Mouse (Mus musculus) activated CD4-positive, CD25-positive, alpha-beta regulatory T cell, adult 4 months (primary cell): Measurements from ENCODE around the gene Emilin2. TPM values are rescaled to one million over a fixed set of nuclear protein-coding genes. Genes with fewer than 3 reads are reported as not detected.
"Not testable (repeated sequence)": the region's sequence is repeated elsewhere in the genome, so short reads cannot be mapped to it uniquely, and the experiment has no call there.

Experiments used
- ATAC-seq: one replicate; pipeline ENCODE4 v1.8.0; 2017
- polyA plus RNA-seq, 2 experiments: library from polyadenylated mRNA; unstranded; fragments of 100-300 nt; shearing (Covaris generic); gene quantifications; one replicate each; pipeline ENCODE4 v1.2.1; 2017

Emilin2 gene
- under 1 TPM in 1 of 2 experiments, not detected in 1; 0.11 TPM for polyA plus RNA-seq

DNA sequence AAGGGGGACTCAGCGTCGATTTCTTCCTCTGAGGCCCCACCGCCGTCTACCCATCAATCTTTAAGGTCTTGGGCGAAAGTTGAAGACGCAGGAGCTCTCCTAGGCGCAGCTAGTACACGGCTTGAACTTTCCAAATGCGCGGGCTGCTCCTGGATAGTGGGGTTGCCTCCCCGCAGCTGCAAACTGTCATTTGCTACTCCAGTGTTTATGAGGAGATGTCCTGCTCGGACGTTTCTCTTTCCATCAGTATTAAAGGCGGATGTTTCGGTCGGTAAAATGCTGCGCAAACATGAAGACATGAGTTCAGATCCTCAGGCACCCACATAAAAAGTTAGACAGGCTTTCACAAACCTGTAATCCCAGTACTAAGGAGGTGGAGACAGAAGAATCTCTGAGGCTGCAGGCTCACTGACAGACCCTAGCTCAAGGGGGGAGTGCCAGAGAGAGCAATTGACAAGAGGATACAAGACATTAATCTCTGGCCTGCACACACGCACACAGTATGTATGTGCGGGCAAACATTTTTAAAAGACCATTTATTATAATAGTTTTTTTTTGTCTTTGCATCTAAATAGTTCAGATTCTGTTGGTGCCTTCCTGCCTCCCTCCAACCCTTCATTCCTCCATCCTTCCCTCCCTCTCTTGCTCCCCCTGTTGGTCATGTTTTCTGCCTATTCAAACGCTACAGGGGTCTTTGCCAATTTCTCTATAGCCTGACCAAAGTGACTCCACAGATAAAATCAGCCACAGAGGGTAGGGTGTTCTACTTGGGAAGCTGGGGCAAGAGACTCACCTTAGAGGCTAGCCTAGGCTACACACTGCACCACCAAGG lies at the start of gene Emilin2:
Emilin2 (minus strand) TSS at position 639 of the 832 bp plus-strand sequence.
- no peak for ATAC-seq

DNA sequence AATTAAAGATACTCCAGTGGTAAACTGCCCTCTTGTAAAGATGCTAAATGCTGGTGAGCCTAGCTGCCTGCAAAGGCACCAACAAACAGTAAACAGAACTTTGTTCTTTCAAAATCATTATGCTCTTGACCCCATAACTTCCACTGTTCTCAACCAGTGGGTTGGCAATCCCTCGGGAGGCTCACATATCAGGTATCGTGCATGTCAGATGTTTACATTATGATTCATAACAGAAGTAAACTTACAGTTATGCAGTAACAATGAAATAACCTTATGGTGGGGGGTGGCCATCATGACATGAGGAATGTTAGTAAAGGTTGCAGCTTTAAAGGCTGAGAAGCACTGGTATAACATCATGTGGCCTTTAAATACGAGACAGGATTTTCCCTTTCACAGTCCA lies 43.7 kb upstream of the Emilin2 start:
- ATAC-seq = no peak

DNA sequence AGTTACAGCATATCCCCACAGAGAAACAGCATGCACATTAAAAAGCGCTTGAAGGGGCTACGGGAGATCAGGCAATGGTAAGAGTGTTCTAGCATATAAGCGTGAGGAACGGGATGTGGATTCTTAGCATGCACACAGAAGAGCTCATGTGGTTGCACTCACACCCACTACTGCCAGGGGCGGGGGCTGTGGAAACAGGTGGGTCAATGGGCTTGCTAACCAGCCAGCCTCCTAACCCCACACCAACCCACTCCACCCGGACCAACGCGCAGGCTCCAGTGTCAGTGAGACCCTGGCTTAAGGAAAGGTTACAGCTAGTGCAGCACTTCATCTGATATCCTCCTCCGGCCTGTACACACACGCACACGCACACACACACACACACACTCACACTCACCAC lies 42.4 kb upstream of the Emilin2 start:
- ATAC-seq = no peak

DNA sequence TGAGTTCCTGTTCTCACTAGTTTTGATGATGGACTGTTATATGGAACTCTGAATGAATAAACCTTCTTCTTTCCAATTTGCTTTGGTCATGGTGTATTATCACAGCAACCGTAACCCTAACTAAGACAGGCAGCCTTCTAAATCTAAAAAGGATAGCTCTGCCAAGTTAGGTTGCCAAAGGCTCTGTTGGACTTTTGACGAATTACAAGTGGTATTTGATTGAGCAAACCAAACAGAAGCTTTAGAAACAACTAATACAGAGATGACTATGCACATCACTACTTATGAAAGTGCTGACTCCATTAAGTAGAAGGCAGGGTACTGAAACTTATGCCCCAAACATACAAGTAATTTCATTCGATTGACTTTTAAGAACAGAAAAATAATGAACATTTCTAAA lies 36.4 kb upstream of the Emilin2 start:
- ATAC-seq = no peak

DNA sequence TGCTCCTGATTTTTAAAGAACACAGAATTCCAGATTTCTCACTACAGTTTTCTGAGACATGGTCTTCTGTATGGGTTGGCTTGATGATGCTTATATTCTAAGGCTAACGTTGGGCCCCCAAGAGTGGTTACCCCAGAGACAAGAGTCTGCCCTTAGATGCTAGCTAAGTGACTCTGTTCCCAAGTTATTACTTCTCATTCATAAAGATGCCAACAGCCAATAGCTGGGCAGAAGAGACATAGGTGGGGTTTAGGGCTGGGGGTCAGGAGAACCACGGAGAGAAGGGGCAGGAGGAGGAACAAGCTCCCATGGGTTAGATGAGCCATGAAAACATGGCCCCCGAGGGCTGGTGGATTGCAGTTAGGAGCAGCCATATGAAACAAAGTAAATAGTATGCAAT lies 30.2 kb upstream of the Emilin2 start:
- no peak for ATAC-seq

DNA sequence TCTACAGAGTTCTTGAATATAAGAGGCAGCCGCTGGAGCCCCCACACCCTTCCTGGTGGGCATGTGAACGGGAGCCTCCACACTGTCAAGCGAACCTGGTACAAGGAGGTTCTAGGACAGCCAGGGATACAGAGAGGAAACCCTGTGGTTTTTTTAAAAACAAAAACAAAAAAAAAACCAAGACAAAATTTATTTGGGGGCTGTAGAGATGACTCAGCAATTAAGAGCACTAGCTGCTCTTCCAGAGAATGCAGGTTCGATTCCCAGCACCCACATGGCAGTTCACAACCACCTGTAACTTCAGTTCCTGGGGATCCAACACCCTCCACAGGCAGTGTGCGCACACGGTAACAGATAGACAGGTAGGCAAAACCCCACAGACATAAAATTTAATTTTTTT lies 26.8 kb upstream of the Emilin2 start:
- ATAC-seq = no peak

DNA sequence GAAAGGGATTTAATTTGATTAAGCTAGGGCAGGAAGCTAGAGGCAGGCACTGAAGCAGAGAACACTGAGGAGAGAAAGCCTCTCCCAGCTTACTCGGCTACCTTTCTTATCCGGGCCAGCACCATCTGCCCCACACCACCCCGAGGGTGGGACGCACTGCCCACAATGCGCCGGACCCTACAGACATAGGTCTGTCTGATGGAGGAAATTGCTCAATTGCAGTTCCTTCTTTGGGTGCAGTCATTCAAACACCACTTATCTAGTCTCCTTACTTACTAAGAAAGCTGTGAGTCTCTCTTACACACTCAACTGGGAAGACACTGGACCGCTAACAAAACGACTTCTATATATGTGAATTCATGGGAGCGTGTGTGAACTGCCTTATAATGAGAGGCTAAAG lies 25.8 kb upstream of the Emilin2 start:
- no peak for ATAC-seq

DNA sequence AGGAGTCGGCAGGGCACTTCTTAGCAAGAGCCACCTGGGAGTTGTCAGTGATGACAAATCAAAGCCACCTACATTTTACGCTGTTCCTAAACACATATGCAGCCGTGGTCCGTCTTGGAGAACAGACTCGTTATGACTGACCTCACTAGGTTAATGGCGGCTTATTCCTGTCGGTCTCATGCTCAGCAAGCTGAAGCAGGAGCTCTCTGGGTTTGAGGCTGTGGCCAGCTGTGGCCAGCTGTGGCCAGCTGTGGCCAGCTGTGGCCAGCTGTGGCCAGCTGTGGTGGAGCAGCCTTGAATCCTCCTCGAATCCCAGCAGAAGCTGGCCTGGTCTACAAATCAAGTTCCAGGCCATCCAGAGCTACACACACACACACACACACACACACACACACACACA lies 24.6 kb upstream of the Emilin2 start:
- ATAC-seq = no peak

DNA sequence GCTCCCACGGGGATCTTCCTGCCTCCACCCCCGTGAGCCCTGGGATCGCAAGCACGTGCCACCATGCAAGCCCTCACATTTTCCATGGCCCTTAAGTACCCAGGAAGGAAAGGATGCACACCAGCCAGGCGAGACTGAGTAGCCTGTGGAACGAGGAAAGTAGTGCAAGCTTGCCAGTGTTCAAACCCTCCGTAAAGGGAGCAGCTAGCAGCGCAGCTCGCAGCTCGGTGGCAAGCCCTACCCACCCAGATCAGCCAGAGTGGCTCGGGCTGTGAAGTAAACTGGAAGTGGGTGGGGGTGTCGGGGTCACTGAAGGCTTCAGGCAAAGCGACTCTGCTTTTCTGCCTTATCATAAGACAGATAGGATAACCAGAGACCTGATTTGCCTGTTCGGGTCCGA lies 20.5 kb upstream of the Emilin2 start:
- no peak for ATAC-seq

DNA sequence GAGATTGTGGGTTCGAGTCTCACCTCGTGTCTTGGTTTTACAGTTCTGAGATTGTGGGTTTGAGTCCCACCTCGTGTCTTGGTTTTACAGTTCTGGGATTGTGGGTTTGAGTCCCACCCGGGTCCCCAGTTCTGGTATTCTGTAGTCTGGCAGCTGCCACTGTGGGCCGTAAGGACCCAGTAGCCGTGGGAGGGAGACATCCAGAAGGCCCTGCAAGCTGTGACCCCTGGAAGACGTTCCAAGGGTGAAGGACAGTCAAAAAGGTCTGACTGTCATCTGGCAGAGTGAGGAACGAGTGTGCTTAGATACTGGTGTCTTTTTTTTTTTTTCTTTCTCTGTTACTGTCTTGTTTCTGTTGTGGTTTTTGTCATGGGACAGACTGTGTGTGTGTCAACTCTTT lies 9.0 kb upstream of the Emilin2 start:
- ATAC-seq = not testable (repeated sequence)

DNA sequence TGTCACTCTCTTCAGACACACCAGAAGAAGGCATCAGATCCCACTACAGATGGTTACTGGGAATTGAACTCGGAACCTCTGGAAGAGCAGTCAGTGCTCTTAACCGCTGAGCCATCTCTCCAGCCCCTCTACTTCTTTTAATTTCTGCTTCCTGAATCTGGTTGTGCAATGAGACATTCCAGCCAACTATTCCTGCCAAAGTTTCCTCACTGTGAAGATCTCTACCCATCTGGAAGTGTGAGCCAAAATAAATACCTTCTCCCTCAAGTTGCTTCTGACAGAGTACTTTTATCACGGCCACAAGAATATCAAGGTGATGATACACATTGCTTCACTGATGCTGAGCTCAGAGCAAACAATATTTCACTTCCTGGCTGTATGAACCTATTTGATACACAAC lies 7.6 kb upstream of the Emilin2 start:
- ATAC-seq = no peak

DNA sequence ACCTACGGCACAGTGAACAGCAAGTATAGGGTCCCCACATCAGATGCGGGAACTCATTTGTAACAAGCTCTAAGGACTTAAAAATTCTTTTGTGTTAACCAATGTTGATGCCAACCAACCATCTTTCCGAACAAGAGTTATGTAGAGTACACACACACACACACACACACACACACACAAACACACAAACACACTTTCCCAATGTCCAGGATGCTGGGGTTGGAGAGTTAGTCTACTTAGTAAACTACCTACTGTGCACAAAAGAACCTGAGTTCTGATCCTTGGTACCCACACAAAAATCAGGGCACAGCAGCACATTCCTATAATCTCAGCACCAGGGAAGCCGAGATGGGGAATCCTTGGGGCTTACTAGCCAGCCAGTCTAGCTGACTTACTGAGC lies 5.8 kb upstream of the Emilin2 start:
- ATAC-seq = no peak

DNA sequence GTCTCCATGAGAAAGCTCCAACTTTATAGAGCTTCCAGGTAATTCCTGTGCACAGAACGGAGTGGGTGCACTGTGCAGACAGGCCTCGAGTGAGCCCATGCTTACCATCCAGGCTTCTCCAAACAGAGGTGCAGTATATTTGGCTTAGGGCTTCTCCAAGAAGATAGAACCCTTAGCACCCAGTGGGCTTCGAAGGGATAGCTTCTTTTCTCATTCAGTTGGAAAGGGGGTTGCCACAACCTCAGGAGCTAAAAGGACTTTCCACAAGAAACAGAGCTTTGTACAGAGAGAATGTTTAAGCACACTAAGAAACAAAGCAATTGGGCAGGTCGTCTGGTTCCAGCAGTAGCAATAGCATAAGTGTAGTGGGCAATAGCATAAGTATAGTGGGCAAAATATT lies 2.5 kb upstream of the Emilin2 start:
- ATAC-seq = no peak

DNA sequence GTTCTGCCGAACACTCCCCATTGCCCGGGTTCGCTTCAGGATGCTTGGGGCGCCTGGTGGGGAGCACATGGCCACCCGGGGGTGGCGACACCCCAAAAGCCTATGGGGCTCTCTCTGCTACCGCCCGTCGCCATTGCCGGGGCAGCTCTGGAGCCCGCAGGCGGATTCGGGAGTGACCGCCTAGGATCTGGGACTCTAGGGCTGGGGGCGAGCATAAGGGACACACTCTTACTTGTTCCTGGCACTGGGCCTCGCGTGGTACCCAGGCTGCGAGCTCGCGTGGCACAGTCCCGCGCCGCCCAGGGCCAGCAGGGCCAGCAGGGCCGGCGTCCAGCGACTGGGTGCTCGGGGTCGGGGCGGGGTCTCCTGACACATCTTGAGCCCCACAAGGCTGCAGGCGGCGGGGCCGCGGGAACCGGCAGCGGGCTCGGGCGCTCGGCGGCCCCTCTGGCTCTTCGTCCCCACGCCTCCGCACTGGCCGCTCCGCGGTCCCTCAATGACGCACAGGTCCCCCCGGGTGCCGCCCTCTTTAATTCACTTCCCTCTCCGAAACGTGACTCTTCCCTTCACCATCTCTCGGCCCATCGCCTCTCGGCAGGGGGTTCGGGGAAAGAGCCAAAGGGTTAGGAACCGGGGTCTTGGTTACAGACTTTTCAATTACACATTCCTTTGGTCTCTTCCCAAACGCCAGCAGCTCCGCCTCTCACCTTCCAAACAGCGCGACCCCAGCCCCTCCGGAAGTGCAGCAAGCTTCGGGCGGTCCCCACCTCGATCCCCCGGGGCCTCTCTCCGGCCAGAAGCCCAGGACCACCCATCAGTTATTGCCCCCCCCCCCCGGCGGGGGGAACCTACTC lies 1.1 kb downstream of the Emilin2 start:
- ATAC-seq = no peak

DNA sequence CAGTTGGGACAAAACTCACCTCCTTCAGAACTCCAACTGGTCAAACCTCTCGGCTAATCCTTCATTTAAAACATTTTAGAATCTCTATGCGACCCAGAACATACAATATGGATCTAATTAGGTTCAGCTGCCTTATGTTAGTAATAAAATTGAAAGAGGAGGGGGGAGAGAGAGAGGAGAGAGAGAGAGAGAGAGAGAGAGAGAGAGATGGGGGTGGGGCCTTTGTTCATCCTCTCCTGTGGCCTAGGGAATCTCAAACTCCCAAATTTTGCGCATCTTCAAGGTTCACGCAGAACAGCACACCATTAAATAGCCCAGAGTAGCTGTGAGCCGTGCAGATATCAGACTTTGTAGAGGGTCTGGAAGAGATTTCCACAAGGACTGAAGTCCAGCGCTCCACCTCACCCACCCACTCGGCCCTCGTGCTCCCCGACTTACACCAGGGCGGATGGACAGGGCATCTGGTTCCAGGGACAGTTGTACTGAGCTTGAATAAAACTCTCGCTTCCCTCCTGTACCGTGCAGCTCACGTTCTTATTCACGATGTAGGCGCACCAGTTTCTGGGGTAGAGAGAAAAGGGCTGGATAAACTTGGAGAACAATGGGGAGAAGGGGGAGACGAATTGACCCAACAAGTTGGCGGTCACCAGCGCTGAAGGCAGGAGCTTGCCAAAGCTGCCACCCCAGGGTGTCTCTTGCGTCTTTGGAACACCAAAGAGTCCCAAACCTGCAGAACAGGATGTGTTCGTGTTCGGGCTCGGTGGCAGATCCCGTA lies 1.9 kb downstream of the Emilin2 start:
- no peak for ATAC-seq

DNA sequence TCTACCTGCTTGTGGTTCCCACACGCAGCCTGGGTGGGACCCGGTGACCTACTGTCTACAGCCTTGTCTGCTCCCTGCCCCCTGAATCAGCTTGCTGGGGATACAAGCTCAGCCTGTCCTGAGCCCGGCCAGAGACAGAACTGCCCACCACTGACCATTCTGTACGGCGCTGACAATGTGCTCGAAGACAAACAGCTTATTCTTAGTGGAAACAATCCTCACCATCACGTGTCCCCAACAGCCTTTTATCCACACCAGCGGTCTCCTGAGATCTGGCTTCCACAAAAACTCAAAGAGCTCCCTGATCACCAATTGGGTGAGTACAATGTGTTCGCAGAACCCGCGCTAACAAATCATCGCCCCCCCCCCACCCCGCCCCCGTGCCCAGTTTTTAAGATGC lies 2.6 kb downstream of the Emilin2 start:
- ATAC-seq = no peak

DNA sequence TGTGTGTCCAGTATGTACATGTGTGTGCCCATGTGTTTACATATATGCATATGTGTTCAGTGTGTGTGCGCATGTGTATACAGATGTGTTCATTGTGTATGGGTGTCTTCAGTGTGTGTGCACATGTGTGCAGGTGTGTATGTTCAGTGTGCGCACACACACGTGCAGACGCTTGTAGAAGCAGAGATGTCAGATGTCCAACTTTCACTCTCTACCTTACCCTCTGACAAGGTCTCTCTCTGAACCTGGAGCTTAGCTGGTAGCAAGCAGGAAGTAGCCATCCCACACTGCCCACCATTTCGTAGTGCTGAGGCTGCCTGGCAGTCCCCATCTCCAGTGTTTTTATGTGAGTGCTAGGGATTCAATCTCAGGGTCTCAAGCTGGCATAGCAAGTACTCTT lies 3.5 kb downstream of the Emilin2 start:
- no peak for ATAC-seq

DNA sequence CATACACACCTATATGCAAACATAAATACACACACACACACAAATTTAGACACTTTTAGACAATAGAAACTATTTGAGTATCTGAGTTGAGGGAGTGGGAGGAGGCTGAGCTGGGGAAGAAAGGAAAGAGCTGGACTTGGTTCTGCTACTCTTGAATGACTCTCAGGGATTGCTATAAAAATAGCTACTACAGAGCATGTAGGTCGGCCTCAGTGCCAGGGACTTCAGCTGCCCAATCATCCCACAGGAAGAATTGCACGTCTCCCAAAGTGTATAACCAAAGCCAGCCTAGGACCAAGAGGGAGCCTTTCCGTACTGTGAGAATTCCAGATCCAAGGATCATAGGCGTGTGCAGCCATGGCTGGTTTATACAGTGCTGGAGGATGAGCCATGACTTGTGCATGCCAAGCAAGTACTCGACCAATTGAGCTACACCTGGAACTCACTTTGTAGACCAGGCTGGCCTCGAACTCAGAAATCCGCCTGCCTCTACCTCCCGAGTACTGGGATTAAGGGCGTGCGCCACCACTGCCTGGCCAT lies 4.5 kb downstream of the Emilin2 start:
- no peak for ATAC-seq

DNA sequence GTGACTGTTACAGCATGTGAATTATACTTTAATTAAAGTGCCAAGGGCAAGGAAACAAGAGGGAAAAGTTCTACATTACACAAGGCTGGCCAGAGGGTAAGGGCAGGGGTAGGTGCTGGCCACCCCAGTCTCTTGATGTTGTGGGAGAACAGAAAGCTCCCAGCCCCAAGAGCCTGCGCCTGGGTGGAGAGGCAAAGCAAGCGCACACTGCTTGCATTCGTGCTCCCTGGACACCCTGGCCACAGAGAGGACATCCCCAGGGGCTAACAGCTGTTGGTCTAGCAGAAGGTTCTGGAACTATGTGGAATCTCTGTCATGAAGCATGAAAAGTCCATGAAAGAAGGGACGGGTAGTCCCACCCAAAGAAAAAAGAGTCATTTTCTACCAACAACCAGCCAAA lies 5.1 kb downstream of the Emilin2 start:
- no peak for ATAC-seq

DNA sequence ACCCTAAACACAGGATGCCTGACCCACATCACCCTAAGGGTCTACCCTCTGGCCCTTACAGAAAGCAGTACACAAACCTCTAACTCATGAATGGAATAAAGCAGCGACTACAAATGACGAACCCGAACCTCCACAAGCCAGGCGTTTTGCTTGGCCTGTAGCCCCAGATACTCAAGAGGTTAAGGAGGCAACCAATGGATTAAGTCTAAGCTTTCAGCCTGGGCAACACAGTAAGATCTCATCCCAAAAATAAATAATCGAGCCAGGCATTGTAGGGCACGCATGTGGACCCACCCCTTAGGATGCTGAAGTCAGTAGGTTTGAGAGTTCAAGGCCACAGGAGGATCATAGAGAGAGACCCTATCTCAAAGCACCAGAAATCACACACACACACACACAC lies 5.7 kb downstream of the Emilin2 start:
- no peak for ATAC-seq

DNA sequence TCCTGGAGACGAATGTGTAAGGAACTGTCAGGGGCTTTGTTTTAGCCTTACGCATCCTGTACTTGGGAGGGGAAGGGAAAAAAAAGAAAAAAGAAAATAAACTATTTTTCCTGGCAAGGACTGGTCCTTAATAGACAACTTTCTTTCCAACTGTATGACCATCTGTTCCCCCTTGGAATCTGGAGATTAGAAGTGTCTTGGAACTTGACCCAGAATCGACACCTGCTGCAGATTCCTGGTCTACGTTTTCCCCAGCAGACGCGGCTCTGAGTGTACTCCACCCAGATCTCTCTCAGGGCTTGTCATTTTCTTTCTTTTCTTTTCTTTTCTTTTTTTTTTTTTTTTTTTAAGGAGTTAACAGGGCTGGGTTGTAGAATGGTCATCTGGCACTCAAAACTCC lies 8.3 kb downstream of the Emilin2 start:
- no peak for ATAC-seq

DNA sequence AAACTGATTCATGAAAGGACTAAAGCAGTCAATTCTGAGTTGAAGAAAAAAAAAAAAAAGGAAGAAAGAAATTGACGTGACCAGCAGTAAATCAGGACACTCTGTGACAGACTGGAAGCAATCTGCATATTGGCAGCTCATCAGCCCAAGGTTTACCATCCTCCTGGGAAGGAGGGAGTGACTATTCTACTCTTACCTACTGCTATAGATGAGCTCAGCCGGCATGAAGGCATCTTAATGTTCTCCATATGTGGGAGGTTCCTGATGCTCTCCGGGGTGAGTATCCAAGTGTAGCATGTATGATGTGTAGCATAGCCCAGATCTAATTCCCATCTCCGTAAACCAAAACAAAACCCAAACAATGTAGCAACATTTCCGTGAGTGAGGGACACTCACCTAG lies 10.4 kb downstream of the Emilin2 start:
- ATAC-seq = no peak

DNA sequence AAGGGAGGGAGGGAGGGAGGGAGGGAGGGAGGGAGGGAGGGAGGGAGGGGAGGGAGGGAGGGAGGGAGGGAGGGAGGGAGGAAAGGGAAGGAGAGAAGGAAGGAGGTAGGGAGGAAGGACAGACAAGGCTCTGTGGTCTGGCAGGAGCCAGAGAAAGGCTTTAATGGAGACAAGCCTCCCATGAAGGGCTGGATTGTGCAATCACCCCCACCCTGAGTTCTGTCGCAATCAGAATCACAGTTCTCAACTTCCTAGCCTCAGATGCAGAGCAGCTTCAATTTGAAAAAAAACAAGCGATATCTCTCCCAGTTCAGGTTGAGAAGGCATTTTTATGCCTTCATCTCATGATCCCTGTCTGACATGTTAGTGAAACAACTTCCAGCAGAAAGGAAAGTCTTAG lies 11.4 kb downstream of the Emilin2 start:
- ATAC-seq = no peak
